Mouse (Mus musculus) MEL (cell line): ENCODE measurements around the gene Scarb2. TPM values are rescaled to one million over a fixed set of nuclear protein-coding genes. Genes with fewer than 3 reads are reported as not detected.
A peak's percentile ranks its signal among the peaks of the same experiment; 100 is the strongest.

Experiments used
- DNase-seq: peaks from one replicate; pipeline ENCODE4 v3.0.0; 2011; ENCODE audit warnings: low read depth, low spot score
- H3K27ac ChIP-seq: 2 replicates; pipeline ENCODE4 v1.5.1; 2012; ENCODE audit warnings: low read depth, mild to moderate bottlenecking, control low read depth, low read length, moderate library complexity; ENCODE audit not compliant: control insufficient read depth
- H3K27me3 ChIP-seq, 2 experiments: fragments of 150-350 bp in 1 of 2; sonication (generic) in 1 of 2; 2 replicates each; pipeline ENCODE4 v1.6.1; 2012; ENCODE audit warnings: low read length in 2 of 2, mild to moderate bottlenecking in 2 of 2, improper control_type of control experiment in 1 of 2, moderate library complexity in 1 of 2; ENCODE audit not compliant: insufficient read depth in 2 of 2, control insufficient read depth in 1 of 2
- H3K36me3 ChIP-seq, 2 experiments: 2 replicates each; pipeline ENCODE4 v1.6.1; 2012 to 2014; ENCODE audit warnings: low read length in 2 of 2, improper control_type of control experiment in 1 of 2, inconsistent platforms in 1 of 2, mild to moderate bottlenecking in 1 of 2; ENCODE audit not compliant: insufficient read depth in 2 of 2, control insufficient read depth in 1 of 2
- H3K4me1 ChIP-seq, 2 experiments: fragments of 150-350 bp in 1 of 2; sonication (generic) in 1 of 2; 2 replicates each; pipeline ENCODE4 v1.6.1; 2012; ENCODE audit warnings: low read length in 2 of 2, improper control_type of control experiment in 1 of 2, mild to moderate bottlenecking in 1 of 2; ENCODE audit not compliant: insufficient read depth in 2 of 2, control insufficient read depth in 1 of 2
- H3K4me3 ChIP-seq, 2 experiments: fragments of 150-350 bp in 1 of 2; sonication (generic) in 1 of 2; 2 replicates each; pipeline ENCODE4 v1.5.1; 2012; ENCODE audit warnings: low read depth in 2 of 2, low read length in 2 of 2, mild to moderate bottlenecking in 2 of 2, moderate library complexity in 2 of 2, control low read depth in 1 of 2, improper control_type of control experiment in 1 of 2; ENCODE audit not compliant: control insufficient read depth in 1 of 2, insufficient read depth in 1 of 2
- H3K79me2 ChIP-seq: 2 replicates; pipeline ENCODE4 v1.6.1; 2012; ENCODE audit warnings: mild to moderate bottlenecking, low read length, moderate library complexity; ENCODE audit not compliant: control insufficient read depth, poor library complexity, insufficient read depth
- H3K9ac ChIP-seq: 2 replicates; pipeline ENCODE4 v1.6.1; 2012; ENCODE audit warnings: low read depth, mild to moderate bottlenecking, control low read depth, low read length, moderate library complexity; ENCODE audit not compliant: control insufficient read depth, poor library complexity, severe bottlenecking
- H3K9me3 ChIP-seq: fragments of 150-350 bp; sonication (generic); replicated peaks from 2 replicates; pipeline ENCODE4 v1.6.1; 2012; ENCODE audit warnings: mild to moderate bottlenecking, low read length, improper control_type of control experiment, moderate library complexity; ENCODE audit not compliant: insufficient read depth
- BHLHE40 ChIP-seq: IDR thresholded peaks from 2 replicates; pipeline ENCODE4 v1.6.1; 2012; ENCODE audit warnings: low read depth, mild to moderate bottlenecking, inconsistent platforms, low read length, improper control_type of control experiment, borderline replicate concordance
- CHD1 ChIP-seq: IDR thresholded peaks from 2 replicates; pipeline ENCODE4 v1.6.1; 2012; ENCODE audit warnings: low read depth, mild to moderate bottlenecking, inconsistent platforms, low read length, improper control_type of control experiment
- CHD2 ChIP-seq: IDR thresholded peaks from 2 replicates; pipeline ENCODE4 v1.6.1; 2011; ENCODE audit warnings: low read length, improper control_type of control experiment
- CTCF ChIP-seq, 3 experiments: IDR thresholded peaks in 2 of 3; conservative IDR thresholded peaks in 1 of 3; 2 replicates each; pipeline ENCODE4 v1.5.1; 2011 to 2012; ENCODE audit warnings: low read length in 3 of 3, low read depth in 2 of 3, mild to moderate bottlenecking in 2 of 3, improper control_type of control experiment in 1 of 3, inconsistent platforms in 1 of 3, mixed read lengths in 1 of 3, moderate library complexity in 1 of 3; ENCODE audit not compliant: control insufficient read depth in 1 of 3, insufficient read depth in 1 of 3, poor library complexity in 1 of 3, severe bottlenecking in 1 of 3
- E2F4 ChIP-seq: IDR thresholded peaks from 2 replicates; pipeline ENCODE4 v1.6.1; 2011; ENCODE audit warnings: low read depth, low read length, improper control_type of control experiment, borderline replicate concordance
- ELF1 ChIP-seq: IDR thresholded peaks from 2 replicates; pipeline ENCODE4 v1.6.1; 2014; ENCODE audit warnings: low read depth, mild to moderate bottlenecking, inconsistent platforms, low read length, improper control_type of control experiment, moderate library complexity
- ETS1 ChIP-seq: IDR thresholded peaks from 2 replicates; pipeline ENCODE4 v1.6.1; 2012; ENCODE audit warnings: low read depth, mild to moderate bottlenecking, inconsistent platforms, low read length, improper control_type of control experiment, moderate library complexity
- GABPA ChIP-seq: IDR thresholded peaks from 2 replicates; pipeline ENCODE4 v1.6.1; 2012; ENCODE audit warnings: low read depth, mild to moderate bottlenecking, inconsistent platforms, low read length, improper control_type of control experiment, moderate library complexity
- HCFC1 ChIP-seq: IDR thresholded peaks from 2 replicates; pipeline ENCODE4 v1.6.1; 2012; ENCODE audit warnings: low read depth, mild to moderate bottlenecking, inconsistent platforms, low read length, improper control_type of control experiment, moderate library complexity
- KAT2A ChIP-seq: conservative IDR thresholded peaks from 2 replicates; pipeline ENCODE4 v1.6.1; 2012; ENCODE audit warnings: low read depth, low read length, improper control_type of control experiment, inconsistent platforms
- MAX ChIP-seq: IDR thresholded peaks from 2 replicates; pipeline ENCODE4 v1.6.1; 2011; ENCODE audit warnings: low read length, improper control_type of control experiment
- MAZ ChIP-seq: IDR thresholded peaks from 2 replicates; pipeline ENCODE4 v1.6.1; 2012; ENCODE audit warnings: low read depth, mild to moderate bottlenecking, inconsistent platforms, low read length, improper control_type of control experiment
- MEF2A ChIP-seq: IDR thresholded peaks from 2 replicates; pipeline ENCODE4 v1.6.1; 2014; ENCODE audit warnings: low read depth, mild to moderate bottlenecking, inconsistent platforms, low read length, improper control_type of control experiment; ENCODE audit not compliant: poor library complexity, insufficient replicate concordance, severe bottlenecking; ENCODE audit errors: extremely low read depth
- MXI1 ChIP-seq: IDR thresholded peaks from 2 replicates; pipeline ENCODE4 v1.6.1; 2011; ENCODE audit warnings: mild to moderate bottlenecking, low read depth, low read length, improper control_type of control experiment
- MYB ChIP-seq: IDR thresholded peaks from 2 replicates; pipeline ENCODE4 v1.6.1; 2011; ENCODE audit warnings: mild to moderate bottlenecking, low read depth, low read length, improper control_type of control experiment
- MYC ChIP-seq: IDR thresholded peaks from 2 replicates; pipeline ENCODE4 v1.6.1; 2011; ENCODE audit warnings: low read depth, mild to moderate bottlenecking, low read length, improper control_type of control experiment, moderate library complexity
- NELFE ChIP-seq: IDR thresholded peaks from 2 replicates; pipeline ENCODE4 v1.6.1; 2011; ENCODE audit warnings: low read depth, low read length, improper control_type of control experiment
- NRF1 ChIP-seq: IDR thresholded peaks from 2 replicates; pipeline ENCODE4 v1.6.1; 2014; ENCODE audit warnings: low read depth, mild to moderate bottlenecking, inconsistent platforms, low read length, improper control_type of control experiment, moderate library complexity; ENCODE audit not compliant: poor library complexity, insufficient read depth, severe bottlenecking
- POLR2A ChIP-seq, 2 experiments: IDR thresholded peaks; 2 replicates each; pipeline ENCODE4 v1.6.1; 2011 to 2012; ENCODE audit warnings: low read length in 2 of 2, mild to moderate bottlenecking in 2 of 2, control low read depth in 1 of 2, improper control_type of control experiment in 1 of 2, low read depth in 1 of 2, moderate library complexity in 1 of 2; ENCODE audit not compliant: control insufficient read depth in 1 of 2, insufficient read depth in 1 of 2, poor library complexity in 1 of 2
- POLR2AphosphoS5 ChIP-seq: IDR thresholded peaks from 2 replicates; pipeline ENCODE4 v1.6.1; 2012; ENCODE audit warnings: low read depth, borderline replicate concordance, mild to moderate bottlenecking, inconsistent platforms, low read length, moderate library complexity, mixed read lengths
- RAD21 ChIP-seq: IDR thresholded peaks from 2 replicates; pipeline ENCODE4 v1.6.1; 2011; ENCODE audit warnings: mild to moderate bottlenecking, low read depth, low read length, improper control_type of control experiment
- RCOR1 ChIP-seq: IDR thresholded peaks from 2 replicates; pipeline ENCODE4 v1.6.1; 2012; ENCODE audit warnings: low read depth, mild to moderate bottlenecking, inconsistent platforms, low read length, improper control_type of control experiment
- SIN3A ChIP-seq: IDR thresholded peaks from 2 replicates; pipeline ENCODE4 v1.6.1; 2012; ENCODE audit warnings: low read length, improper control_type of control experiment, inconsistent platforms
- SMC3 ChIP-seq: IDR thresholded peaks from 2 replicates; pipeline ENCODE4 v1.6.1; 2011; ENCODE audit warnings: low read depth, low read length, improper control_type of control experiment
- TAL1 ChIP-seq: IDR thresholded peaks from 2 replicates; pipeline ENCODE4 v1.6.1; 2012; ENCODE audit warnings: mild to moderate bottlenecking, inconsistent platforms, low read length, moderate library complexity, mixed read lengths
- UBTF ChIP-seq: IDR thresholded peaks from 2 replicates; pipeline ENCODE4 v1.6.1; 2012; ENCODE audit warnings: low read depth, mild to moderate bottlenecking, inconsistent platforms, low read length, improper control_type of control experiment, moderate library complexity, borderline replicate concordance; ENCODE audit not compliant: insufficient read depth
- USF1 ChIP-seq: IDR thresholded peaks from 2 replicates; pipeline ENCODE4 v1.6.1; 2014; ENCODE audit warnings: low read depth, mild to moderate bottlenecking, inconsistent platforms, low read length, improper control_type of control experiment, moderate library complexity
- USF2 ChIP-seq, 2 experiments: IDR thresholded peaks; 2 replicates each; pipeline ENCODE4 v1.6.1; 2011 to 2012; ENCODE audit warnings: improper control_type of control experiment in 2 of 2, low read length in 2 of 2, borderline replicate concordance in 1 of 2, inconsistent platforms in 1 of 2, low read depth in 1 of 2, mild to moderate bottlenecking in 1 of 2; ENCODE audit not compliant: insufficient read depth in 1 of 2
- ZC3H11A ChIP-seq: IDR thresholded peaks from 2 replicates; pipeline ENCODE4 v1.6.1; 2012; ENCODE audit warnings: low read depth, mild to moderate bottlenecking, inconsistent platforms, low read length, improper control_type of control experiment
- ZKSCAN1 ChIP-seq: IDR thresholded peaks from 2 replicates; pipeline ENCODE4 v1.6.1; 2012; ENCODE audit warnings: low read depth, mild to moderate bottlenecking, inconsistent platforms, low read length, improper control_type of control experiment, moderate library complexity
- ZMIZ1 ChIP-seq: IDR thresholded peaks from 2 replicates; pipeline ENCODE4 v1.6.1; 2012; ENCODE audit warnings: low read depth, mild to moderate bottlenecking, inconsistent platforms, low read length, improper control_type of control experiment, moderate library complexity
- ZNF384 ChIP-seq: IDR thresholded peaks from 2 replicates; pipeline ENCODE4 v1.6.1; 2012; ENCODE audit warnings: low read depth, mild to moderate bottlenecking, inconsistent platforms, low read length, improper control_type of control experiment
- polyA plus RNA-seq, 2 experiments: library from polyadenylated mRNA; stranded (reverse) in 1 of 2; unstranded in 1 of 2; fragments of >175 nt in 1 of 2; fragments of >200 nt in 1 of 2; gene quantifications; 2 replicates each; pipeline versions ENCODE4 v1.2.1 to v1.2.4; 2012; ENCODE audit warnings: low replicate concordance in 2 of 2, low read depth in 1 of 2; ENCODE audit not compliant: insufficient read length in 2 of 2, insufficient read depth in 1 of 2, missing spikeins in 1 of 2
- total RNA-seq: library from RNA; depleted of rRNA; stranded (reverse); fragments of 300-350 nt; gene quantifications from 2 replicates; pipeline ENCODE4 v1.2.3, GENCODE M21; 2012

The Scarb2 gene
- total and polyA plus RNA-seq, 3 experiments = 13.6 to 16.5 TPM; not detected in 1

DNA sequence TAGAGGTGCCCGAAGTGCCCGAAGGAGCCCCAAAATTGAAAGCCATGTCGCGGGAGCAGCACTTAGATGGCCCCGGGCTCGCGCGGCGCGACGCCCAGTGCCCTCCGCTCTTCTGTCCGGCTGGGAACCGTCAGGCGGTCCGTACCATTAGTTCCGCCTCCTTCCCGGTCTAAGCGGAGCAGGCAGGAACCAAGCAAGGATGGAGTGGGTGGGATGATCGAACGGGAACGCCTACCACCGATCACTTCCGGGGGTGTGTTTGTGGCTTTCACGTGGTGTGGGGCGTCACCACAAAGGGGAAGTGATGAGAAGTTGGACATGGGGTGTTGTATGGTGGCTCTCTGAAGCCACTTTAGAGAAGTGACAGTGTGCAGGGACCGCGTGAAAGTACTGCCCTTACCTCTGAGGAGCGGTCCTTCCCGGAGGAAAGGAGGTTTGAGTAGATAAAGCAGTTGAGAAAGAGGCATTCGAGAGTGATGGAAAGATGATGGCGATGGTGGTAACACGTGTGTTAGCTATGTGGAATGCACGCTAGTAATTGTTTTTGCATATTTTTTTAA lies 71.5 kb downstream of the Scarb2 start, which contains the start of gene Nup54 (continued):
- TF ChIP-seq RAD21 (no peak), ZMIZ1 (peak; percentile 23), NELFE (peak; percentile 92), USF2 (IDR thresholded peaks at IDR 0.05; ENCODE audit: borderline replicate concordance in 1 of 2, insufficient read depth in 1 of 2, low read depth in 1 of 2, low read length in 2 of 2) (0 out of 4 replicates have a peak, but pooled peaks of 1 of the 2 experiments have one; percentile 14), BHLHE40 (0 out of 2 replicates have a peak, but pooled peaks have one; percentile 27), UBTF (no peak), MEF2A (no peak), NRF1 (0 out of 2 replicates have a peak, but pooled peaks have one; percentile 28), CHD2 (no peak), POLR2A (IDR thresholded peaks at IDR 0.05; ENCODE audit: control insufficient read depth in 1 of 2, insufficient read depth in 1 of 2, low read depth in 1 of 2, low read length in 2 of 2, poor library complexity in 1 of 2) (peak; percentile 83 to 94), MAZ (peak; percentile 69; the same call in 1 of the 2 replicates), ELF1 (peak; percentile 93), HCFC1 (peak; percentile 94), MYC (peak; percentile 97), POLR2AphosphoS5 (peak; percentile 72; the same call in 1 of the 2 replicates), E2F4 (no peak), KAT2A (no peak; the same call in 1 of the 2 replicates), GABPA (no peak), ZNF384 (no peak), MAX (peak; percentile 93), MYB (no peak)

DNA sequence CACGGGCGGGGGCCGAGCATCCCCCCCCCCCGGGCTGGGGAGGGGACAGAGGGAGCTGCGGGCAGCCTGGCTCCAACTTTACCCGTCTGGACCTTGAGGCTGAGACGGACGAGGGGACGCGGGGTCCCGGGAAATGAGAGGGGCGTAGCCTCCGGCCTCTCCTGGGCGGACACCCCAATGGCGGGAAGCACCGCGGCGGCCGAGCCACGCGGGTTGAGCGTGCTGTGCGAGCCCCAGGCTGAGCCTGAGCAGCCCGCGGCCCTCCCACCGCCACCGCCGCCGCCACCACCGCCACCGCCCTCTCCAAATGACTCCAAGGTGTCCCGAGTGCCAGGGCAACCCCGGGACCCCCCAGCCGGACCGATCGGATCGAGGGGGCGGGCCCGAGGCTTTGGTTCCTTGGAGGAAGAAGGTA lies 72.1 kb downstream of the Scarb2 start:
- peaks cover 3 to 28% of the 10 kb centered on the region in 2 experiments for H3K36me3 ChIP-seq
- peak overlapping the region; percentile 78 for H3K27ac ChIP-seq
- no peak for TF ChIP-seq ZMIZ1
- no peak for TF ChIP-seq CTCF (IDR thresholded peaks at IDR 0.05 in 2 of 3, conservative IDR thresholded peaks at IDR 0.05 in 1 of 3; ENCODE audit: control insufficient read depth in 1 of 3, insufficient read depth in 1 of 3, low read depth in 2 of 3, low read length in 3 of 3, poor library complexity in 1 of 3, severe bottlenecking in 1 of 3)
- no peak for TF ChIP-seq ZC3H11A
- TF ChIP-seq ELF1 = no peak
- TF ChIP-seq MYB = no peak
- TF ChIP-seq CHD1 = no peak
- TF ChIP-seq ZKSCAN1 = no peak
- no peak for TF ChIP-seq POLR2AphosphoS5
- no peak for TF ChIP-seq RCOR1
- no peak for TF ChIP-seq E2F4
- TF ChIP-seq MXI1 = no peak
- no peak for TF ChIP-seq ETS1
- TF ChIP-seq MEF2A = no peak
- no peak for TF ChIP-seq USF2 (IDR thresholded peaks at IDR 0.05; ENCODE audit: borderline replicate concordance in 1 of 2, insufficient read depth in 1 of 2, low read depth in 1 of 2, low read length in 2 of 2)
- TF ChIP-seq SMC3 = no peak
- TF ChIP-seq SIN3A = no peak
- TF ChIP-seq USF1 = no peak
- TF ChIP-seq GABPA = no peak
- TF ChIP-seq MYC = no peak
- TF ChIP-seq TAL1 = no peak
- peak overlapping the region; percentile 73 to 93 for H3K4me3 ChIP-seq
- H3K4me1 ChIP-seq = peaks cover 13 to 20% of the 10 kb centered on the region in 2 experiments
- no peaks in the 10 kb centered on the region for H3K27me3 ChIP-seq
- peaks cover 35% of the 10 kb centered on the region for H3K79me2 ChIP-seq
- no peaks in the 10 kb centered on the region for H3K9me3 ChIP-seq
- peak overlapping the region; percentile 93 for H3K9ac ChIP-seq
- no peak for DNase-seq
